Mouse (Mus musculus): Measurements from ENCODE around the gene Arhgap40.

GRCm38 (mm10) chr2:158523060-158523459 is 10.5 kb downstream of the Arhgap40 start:
- no peak for TF ChIP-seq MEF2A (IDR thresholded peaks at IDR 0.05; ENCODE audit: borderline replicate concordance, low read depth, low read length)
- TF ChIP-seq CTCF (conservative IDR thresholded peaks at IDR 0.05 in 1 of 2, IDR thresholded peaks at IDR 0.05 in 1 of 2; ENCODE audit: low read depth in 2 of 2, low read length in 2 of 2), result no peak
- TF ChIP-seq ELF1 (IDR thresholded peaks at IDR 0.05; ENCODE audit: low read depth, low read length), result no peak
- no peak for TF ChIP-seq MAFK (IDR thresholded peaks at IDR 0.05; ENCODE audit: insufficient replicate concordance, low read length)
- no peak for TF ChIP-seq NRF1 (IDR thresholded peaks at IDR 0.05; ENCODE audit: low read depth, low read length)

Data from CH12.LX (cell line).